10 mouse cellular contexts compared by ENCODE assay signal in the genomic region with DNA sequence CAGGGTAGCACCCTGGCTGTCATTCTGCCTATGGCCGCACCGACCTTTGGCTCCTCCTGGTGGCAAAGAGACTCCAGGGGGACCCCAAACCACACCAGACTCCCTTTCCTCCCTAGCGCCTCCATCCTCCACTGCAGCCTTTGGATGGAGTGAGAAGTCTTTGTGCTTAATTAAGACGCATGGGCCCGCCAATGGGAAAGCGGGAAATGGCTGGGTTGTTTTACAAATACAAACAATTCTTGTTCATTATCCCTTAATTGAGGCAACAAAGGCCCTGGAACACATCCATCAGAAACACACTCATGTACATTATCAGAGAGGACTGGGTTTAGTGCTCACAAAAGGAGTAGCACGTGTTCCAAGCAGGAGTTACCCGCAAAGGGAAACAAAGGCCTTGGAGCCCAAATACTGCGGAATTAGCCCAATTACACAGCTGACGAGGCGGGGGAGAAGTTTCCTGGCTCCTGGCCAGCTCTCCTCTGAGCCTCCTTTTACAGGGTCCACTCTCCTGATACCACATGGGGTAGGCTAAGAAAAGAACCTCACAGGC.
DNase-seq lines count a peak whose midpoint lies in the region; ATAC-seq and TF ChIP-seq lines count a peak whose summit lies in the region.
"Had no signal": no experiment of that assay in that cellular context is flagged by ENCODE, and none has a peak within 500 bp of the region (broad histone marks: within the 10 kb centered on the region; RNA-seq: fewer than 3 reads in every experiment).

No protein-coding gene starts in this region.

- no peak overlapping the region for H3K9ac ChIP-seq in liver, postnatal 0 days (replicated peaks)
- H3K9ac ChIP-seq in liver, embryonic 11.5 days (ENCODE audit: low read depth, low read length), result no peak overlapping the region
- H3K9ac ChIP-seq in hindbrain, embryonic 16.5 days (ENCODE audit: low read depth, low read length), result no peak overlapping the region
- H3K9ac ChIP-seq in kidney, embryonic 14.5 days (ENCODE audit: low read depth, low read length), result no peak overlapping the region
- H3K9ac ChIP-seq: heart, embryonic 15.5 days had no signal

- no peaks in the 10 kb centered on the region for H3K36me3 ChIP-seq in liver, postnatal 0 days (replicated peaks; ENCODE audit: insufficient read depth, low read length)
- H3K36me3 ChIP-seq in liver, embryonic 11.5 days (ENCODE audit: control insufficient read depth, insufficient read depth, low read length), result no peaks in the 10 kb centered on the region
- H3K36me3 ChIP-seq in forebrain, embryonic 10.5 days (replicated peaks), result no peaks in the 10 kb centered on the region
- H3K36me3 ChIP-seq in hindbrain, embryonic 16.5 days (ENCODE audit: control insufficient read depth, insufficient read depth, low read length), result no peaks in the 10 kb centered on the region
- no peaks in the 10 kb centered on the region for H3K36me3 ChIP-seq in splenic B cell, adult 2 months (ENCODE audit: control insufficient read depth, insufficient read depth, low read length, poor library complexity, severe bottlenecking)
- no peaks in the 10 kb centered on the region for H3K36me3 ChIP-seq in kidney, adult 2 months (ENCODE audit: control insufficient read depth, insufficient read depth, low read length)
- H3K36me3 ChIP-seq in kidney, embryonic 14.5 days (ENCODE audit: control insufficient read depth, insufficient read depth, low read length), result no peaks in the 10 kb centered on the region
- H3K36me3 ChIP-seq: heart, embryonic 15.5 days had no signal

- DNase-seq in liver, postnatal 0 days, result no peak
- no peak for DNase-seq in liver, embryonic 11.5 days (ENCODE audit: low spot score)
- DNase-seq in forebrain, embryonic 10.5 days (ENCODE audit: extremely low spot score, low spot score), result no peak
- peak; percentile 34 for DNase-seq in splenic B cell, adult 2 months (ENCODE audit: low read depth, low spot score)
- no peak for DNase-seq in kidney, adult 2 months

- TF ChIP-seq POLR2A in kidney, adult 2 months (IDR thresholded peaks at IDR 0.05; ENCODE audit: low read depth, low read length), result no peak

- no peak for TF ChIP-seq EP300 in liver, postnatal 0 days (IDR thresholded peaks at IDR 0.05; ENCODE audit: low read depth)

- ATAC-seq in liver, postnatal 0 days, result no peak
- no peak for ATAC-seq in liver, embryonic 11.5 days (replicated peaks; ENCODE audit: low FRiP score)
- ATAC-seq in hindbrain, embryonic 16.5 days, result peak; percentile 64
- ATAC-seq in kidney, embryonic 14.5 days (ENCODE audit: low FRiP score, low TSS enrichment), result no peak
- no peak for ATAC-seq in megakaryocyte-erythroid progenitor cell, adult 5-6 weeks (replicated peaks; ENCODE audit: low FRiP score, low TSS enrichment, poor library complexity, severe bottlenecking)
- ATAC-seq: Patski had no signal

- no peaks in the 10 kb centered on the region for H3K4me1 ChIP-seq in liver, postnatal 0 days (ENCODE audit: insufficient read depth)
- H3K4me1 ChIP-seq in liver, embryonic 11.5 days (replicated peaks; ENCODE audit: control insufficient read depth, insufficient read depth, low read length), result no peaks in the 10 kb centered on the region
- peaks cover 22% of the 10 kb centered on the region for H3K4me1 ChIP-seq in forebrain, embryonic 10.5 days
- H3K4me1 ChIP-seq in hindbrain, embryonic 16.5 days (ENCODE audit: control insufficient read depth, insufficient read depth, low read depth, low read length), result peaks cover 2% of the 10 kb centered on the region; the same call in 1 of the 2 replicates
- H3K4me1 ChIP-seq in kidney, adult 2 months (ENCODE audit: control insufficient read depth, insufficient read depth, low read length), result no peaks in the 10 kb centered on the region
- no peaks in the 10 kb centered on the region for H3K4me1 ChIP-seq in kidney, embryonic 14.5 days (ENCODE audit: control insufficient read depth, insufficient read depth, low read length)
- H3K4me1 ChIP-seq: heart, embryonic 15.5 days had no signal

- 41% methylated on average over 11 of the region's 11 CpGs for WGBS in liver, postnatal 0 days (ENCODE audit: insufficient replicate concordance)
- WGBS in liver, embryonic 11.5 days, result 40% methylated on average over 11 of the region's 11 CpGs
- 26% methylated on average over 11 of the region's 11 CpGs for WGBS in forebrain, embryonic 10.5 days
- 24% methylated on average over 11 of the region's 11 CpGs for WGBS in hindbrain, embryonic 16.5 days
- whole genome bisulfite sequencing in kidney, adult 2 months, result 44% methylated on average over 11 of the region's 11 CpGs
- WGBS in kidney, embryonic 14.5 days, result 40% methylated on average over 11 of the region's 11 CpGs

- no peak overlapping the region for H3K27ac ChIP-seq in liver, postnatal 0 days (ENCODE audit: low read depth)
- no peak overlapping the region for H3K27ac ChIP-seq in liver, embryonic 11.5 days (ENCODE audit: low read depth, low read length)
- H3K27ac ChIP-seq in forebrain, embryonic 10.5 days, result peak overlapping the region; percentile 54; the same call in 1 of the 2 replicates
- no peak overlapping the region for H3K27ac ChIP-seq in hindbrain, embryonic 16.5 days (ENCODE audit: low read depth, low read length)
- H3K27ac ChIP-seq in kidney, adult 2 months (ENCODE audit: insufficient read depth, low read depth, low read length), result no peak overlapping the region
- H3K27ac ChIP-seq in kidney, embryonic 14.5 days (ENCODE audit: low read depth, low read length), result no peak overlapping the region
- H3K27ac ChIP-seq: heart, embryonic 15.5 days had no signal

- H3K27me3 ChIP-seq in liver, postnatal 0 days (ENCODE audit: insufficient read depth, low read length), result 0 out of 2 replicates have a peak, but pooled peaks cover 2% of the 10 kb centered on the region
- 0 out of 2 replicates have a peak, but pooled peaks cover 2% of the 10 kb centered on the region for H3K27me3 ChIP-seq in liver, embryonic 11.5 days (replicated peaks; ENCODE audit: control insufficient read depth, insufficient read depth, low read length)
- peaks cover 81% of the 10 kb centered on the region for H3K27me3 ChIP-seq in forebrain, embryonic 10.5 days (ENCODE audit: poor library complexity, severe bottlenecking)
- peaks cover 5% of the 10 kb centered on the region; the same call in 1 of the 2 replicates for H3K27me3 ChIP-seq in hindbrain, embryonic 16.5 days (replicated peaks; ENCODE audit: control insufficient read depth, insufficient read depth, low read length)
- no peaks in the 10 kb centered on the region for H3K27me3 ChIP-seq in splenic B cell, adult 2 months (ENCODE audit: control insufficient read depth, insufficient read depth, low read length, poor library complexity, severe bottlenecking)
- no peaks in the 10 kb centered on the region for H3K27me3 ChIP-seq in kidney, adult 2 months (replicated peaks; ENCODE audit: control insufficient read depth, insufficient read depth, low read length)
- 0 out of 2 replicates have a peak, but pooled peaks cover 3% of the 10 kb centered on the region for H3K27me3 ChIP-seq in kidney, embryonic 14.5 days (ENCODE audit: control insufficient read depth, insufficient read depth, low read length)
- H3K27me3 ChIP-seq: Patski had no signal

- H3K4me3 ChIP-seq in liver, postnatal 0 days (ENCODE audit: low read depth, low read length), result no peak overlapping the region
- no peak overlapping the region for H3K4me3 ChIP-seq in liver, embryonic 11.5 days (ENCODE audit: low read depth, low read length)
- H3K4me3 ChIP-seq in forebrain, embryonic 10.5 days, result no peak overlapping the region
- H3K4me3 ChIP-seq in hindbrain, embryonic 16.5 days (ENCODE audit: low read length), result no peak overlapping the region
- H3K4me3 ChIP-seq in kidney, adult 2 months (ENCODE audit: insufficient read depth, low read depth, low read length), result no peak overlapping the region
- H3K4me3 ChIP-seq in kidney, embryonic 14.5 days (ENCODE audit: low read length), result no peak overlapping the region
- H3K4me3 ChIP-seq: heart, embryonic 15.5 days had no signal

- no peak overlapping the region for H3K4me2 ChIP-seq in liver, postnatal 0 days (ENCODE audit: low read depth, low read length)
- no peak overlapping the region for H3K4me2 ChIP-seq in liver, embryonic 11.5 days
- H3K4me2 ChIP-seq in hindbrain, embryonic 16.5 days (ENCODE audit: low read length), result no peak overlapping the region
- H3K4me2 ChIP-seq in kidney, embryonic 14.5 days (replicated peaks; ENCODE audit: low read depth, low read length), result no peak overlapping the region
- H3K4me2 ChIP-seq: heart, embryonic 15.5 days had no signal

- H3K9me3 ChIP-seq in liver, postnatal 0 days (ENCODE audit: low read length), result no peaks in the 10 kb centered on the region
- no peaks in the 10 kb centered on the region for H3K9me3 ChIP-seq in liver, embryonic 11.5 days (ENCODE audit: control insufficient read depth, low read length)
- H3K9me3 ChIP-seq in forebrain, embryonic 10.5 days, result no peaks in the 10 kb centered on the region
- H3K9me3 ChIP-seq in hindbrain, embryonic 16.5 days (ENCODE audit: control insufficient read depth, low read length), result no peaks in the 10 kb centered on the region
- H3K9me3 ChIP-seq in kidney, embryonic 14.5 days (ENCODE audit: control insufficient read depth, low read length), result no peaks in the 10 kb centered on the region
- H3K9me3 ChIP-seq: heart, embryonic 15.5 days had no signal

- peak; percentile 38 for TF ChIP-seq CTCF in liver, postnatal 0 days (IDR thresholded peaks at IDR 0.05; ENCODE audit: low read depth)
- TF ChIP-seq CTCF in kidney, adult 2 months (conservative IDR thresholded peaks at IDR 0.05; ENCODE audit: insufficient read depth, insufficient read length, low read depth, low read length), result no peak
